Mouse (Mus musculus): Measurements from ENCODE around the gene Rac1. TPM values are rescaled to one million over a fixed set of nuclear protein-coding genes. Genes with fewer than 3 reads are reported as not detected.
"Not testable (repeated sequence)": the region's sequence is repeated elsewhere in the genome, so short reads cannot be mapped to it uniquely, and the experiment has no call there.

Gene Rac1
- polyA plus RNA-seq, 1 experiment from 2014 or later = 385 TPM

DNA sequence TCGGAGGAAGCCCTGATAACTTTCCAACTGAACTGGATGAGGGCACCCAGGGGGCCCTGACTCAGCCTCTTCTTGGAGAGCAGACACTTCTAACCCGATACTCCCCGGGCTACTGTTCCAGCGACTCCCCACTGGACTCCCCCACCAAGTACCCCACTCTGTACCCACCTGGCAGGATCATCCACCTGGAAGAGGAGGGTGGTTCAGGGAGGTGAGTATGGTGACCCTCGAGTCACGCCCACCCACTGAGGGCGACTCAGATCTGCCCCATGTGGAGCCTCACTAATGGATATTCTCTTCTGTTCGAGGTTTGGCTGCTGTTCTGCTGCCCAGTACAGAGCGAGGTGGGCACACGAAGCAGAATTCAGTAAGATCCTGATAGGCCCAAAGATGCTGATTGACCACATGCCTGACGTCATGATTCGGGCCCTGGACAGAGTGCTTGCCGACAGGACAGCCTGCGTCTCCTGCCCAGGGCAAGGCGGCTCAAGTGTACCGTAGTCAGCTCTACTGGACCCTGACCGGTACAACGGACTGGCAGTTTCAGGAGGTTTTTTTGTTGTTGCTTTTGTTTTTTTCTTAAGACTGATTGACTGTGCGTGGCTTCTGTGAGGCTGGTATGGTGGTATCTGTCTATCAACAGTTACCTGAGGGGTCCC lies 24.8 kb downstream of the Rac1 start:
- 91% methylated on average over 19 of the region's 19 CpGs for WGBS
- Histone ChIP-seq H3K9me3 (ENCODE audit: control insufficient read depth, low read length) (no peaks in the 10 kb centered on the region), H3K4me1 (replicated peaks; ENCODE audit: control insufficient read depth, insufficient read depth, low read length) (no peaks in the 10 kb centered on the region), H3K4me2 (ENCODE audit: low read length) (no peak overlapping the region), H3K27me3 (replicated peaks; ENCODE audit: control insufficient read depth, insufficient read depth, low read length) (no peaks in the 10 kb centered on the region), H3K9ac (replicated peaks; ENCODE audit: low read depth, low read length) (no peak overlapping the region), H3K36me3 (ENCODE audit: control insufficient read depth, insufficient read depth) (peaks cover 16% of the 10 kb centered on the region; the same call in 1 of the 2 replicates), H3K27ac (ENCODE audit: low read length) (no peak overlapping the region), H3K4me3 (replicated peaks; ENCODE audit: low read length) (no peak overlapping the region)
- no peak for ATAC-seq

DNA sequence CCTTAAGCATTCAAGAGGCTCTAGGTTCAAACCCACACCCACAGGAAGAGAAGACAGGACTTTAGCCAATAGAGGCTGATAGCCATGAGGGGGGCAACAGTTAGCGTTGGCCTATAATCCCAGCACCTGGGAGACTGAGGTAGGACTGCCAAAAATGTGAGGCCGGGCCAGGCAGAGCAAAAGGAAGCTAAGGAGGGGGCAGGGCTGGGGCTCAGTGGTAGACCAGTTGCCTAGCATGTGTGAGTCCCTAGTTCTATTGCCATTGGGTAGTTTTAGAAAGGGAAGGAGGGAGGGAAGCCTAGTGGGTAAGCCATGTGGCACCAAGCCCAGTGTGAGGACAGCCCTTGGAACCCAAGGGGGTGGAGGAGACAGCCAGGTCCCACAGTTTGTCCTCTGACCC lies 26.2 kb downstream of the Rac1 start:
- Histone ChIP-seq H3K9ac (replicated peaks; ENCODE audit: low read depth, low read length) (no peak overlapping the region), H3K27ac (ENCODE audit: low read length) (no peak overlapping the region), H3K4me2 (ENCODE audit: low read length) (no peak overlapping the region), H3K4me1 (replicated peaks; ENCODE audit: control insufficient read depth, insufficient read depth, low read length) (no peaks in the 10 kb centered on the region), H3K4me3 (replicated peaks; ENCODE audit: low read length) (no peak overlapping the region), H3K36me3 (ENCODE audit: control insufficient read depth, insufficient read depth) (peaks cover 12% of the 10 kb centered on the region; the same call in 1 of the 2 replicates), H3K27me3 (replicated peaks; ENCODE audit: control insufficient read depth, insufficient read depth, low read length) (no peaks in the 10 kb centered on the region), H3K9me3 (ENCODE audit: control insufficient read depth, low read length) (no peaks in the 10 kb centered on the region)
- no peak for ATAC-seq
- 83% methylated on average over 2 of the region's 2 CpGs for whole genome bisulfite sequencing

DNA sequence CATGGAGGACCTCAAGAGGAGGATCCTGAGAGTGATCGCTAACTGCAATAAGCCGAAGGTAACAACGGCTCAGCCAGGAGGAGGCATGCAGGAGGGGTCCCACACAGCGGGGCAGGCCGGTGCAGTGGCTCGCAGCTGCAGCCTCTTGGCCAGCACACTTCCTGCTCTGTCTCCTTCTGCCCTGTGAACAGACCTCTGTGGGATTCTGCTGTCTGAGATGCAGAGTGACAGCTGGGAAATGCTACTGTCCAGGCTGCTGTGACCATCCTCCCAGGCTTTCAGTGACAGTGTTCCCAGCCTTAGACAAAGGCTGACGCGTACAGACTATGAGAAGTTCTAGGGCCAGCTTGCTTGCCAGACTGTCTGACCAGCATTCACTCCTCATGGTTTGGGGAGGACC lies 26.7 kb downstream of the Rac1 start:
- H3K4me2 ChIP-seq (ENCODE audit: low read length) = no peak overlapping the region
- no peaks in the 10 kb centered on the region for H3K27me3 ChIP-seq (replicated peaks; ENCODE audit: control insufficient read depth, insufficient read depth, low read length)
- H3K4me3 ChIP-seq (replicated peaks; ENCODE audit: low read length) = no peak overlapping the region
- ATAC-seq = no peak
- no peak overlapping the region for H3K27ac ChIP-seq (ENCODE audit: low read length)
- peaks cover 12% of the 10 kb centered on the region; the same call in 1 of the 2 replicates for H3K36me3 ChIP-seq (ENCODE audit: control insufficient read depth, insufficient read depth)
- no peaks in the 10 kb centered on the region for H3K9me3 ChIP-seq (ENCODE audit: control insufficient read depth, low read length)
- no peak overlapping the region for H3K9ac ChIP-seq (replicated peaks; ENCODE audit: low read depth, low read length)
- no peaks in the 10 kb centered on the region for H3K4me1 ChIP-seq (replicated peaks; ENCODE audit: control insufficient read depth, insufficient read depth, low read length)
- 85% methylated on average over 8 of the region's 8 CpGs for WGBS

DNA sequence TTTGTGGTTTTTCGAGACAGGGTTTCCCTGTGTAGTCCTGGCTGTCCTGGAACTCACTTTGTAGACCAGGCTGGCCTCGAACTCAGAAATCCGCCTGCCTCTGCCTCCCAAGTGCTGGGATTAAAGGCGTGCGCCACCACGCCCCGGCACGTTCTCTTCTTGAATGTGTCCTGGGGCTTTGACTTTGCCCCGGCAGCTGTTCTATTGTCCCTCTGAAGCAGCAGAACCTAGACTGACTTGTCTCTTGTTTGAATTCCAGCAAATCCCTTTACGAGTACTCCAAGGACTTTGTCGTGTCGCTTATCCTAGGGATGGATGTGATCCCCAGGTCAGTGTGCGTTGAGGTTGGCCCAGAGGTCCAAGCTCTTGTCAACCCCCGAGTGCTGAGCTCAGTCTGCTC lies 27.1 kb downstream of the Rac1 start:
- H3K27me3 ChIP-seq (replicated peaks; ENCODE audit: control insufficient read depth, insufficient read depth, low read length); ATAC-seq: not testable (repeated sequence)
- WGBS = 92% methylated on average over 12 of the region's 14 CpGs

DNA sequence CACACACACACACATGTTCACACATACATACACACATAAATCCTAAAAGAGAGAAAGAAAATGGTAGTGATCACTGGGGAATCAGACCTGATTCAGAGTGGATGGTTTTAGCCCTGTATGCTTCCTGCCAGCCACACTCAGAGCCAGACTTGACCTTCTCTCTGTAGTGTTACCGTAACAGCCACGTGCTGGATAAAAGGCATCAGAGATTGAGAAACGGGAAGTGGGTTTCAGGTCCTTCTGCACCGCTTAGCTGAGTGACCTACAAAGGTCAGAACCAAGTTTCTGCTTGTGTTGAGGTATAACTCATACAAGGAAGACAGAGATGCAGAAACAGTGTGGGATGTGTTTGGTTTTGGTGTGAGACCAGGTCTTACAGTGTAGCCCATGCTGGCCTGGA lies 28.1 kb downstream of the Rac1 start:
- no peaks in the 10 kb centered on the region for H3K9me3 ChIP-seq (ENCODE audit: control insufficient read depth, low read length)
- H3K27me3 ChIP-seq (replicated peaks; ENCODE audit: control insufficient read depth, insufficient read depth, low read length) = no peaks in the 10 kb centered on the region
- H3K27ac ChIP-seq (ENCODE audit: low read length) = no peak overlapping the region
- no peaks in the 10 kb centered on the region for H3K4me1 ChIP-seq (replicated peaks; ENCODE audit: control insufficient read depth, insufficient read depth, low read length)
- no peak for ATAC-seq
- H3K4me2 ChIP-seq (ENCODE audit: low read length) = no peak overlapping the region
- H3K4me3 ChIP-seq (replicated peaks; ENCODE audit: low read length) = no peak overlapping the region
- peaks cover 12% of the 10 kb centered on the region; the same call in 1 of the 2 replicates for H3K36me3 ChIP-seq (ENCODE audit: control insufficient read depth, insufficient read depth)
- no peak overlapping the region for H3K9ac ChIP-seq (replicated peaks; ENCODE audit: low read depth, low read length)
- WGBS = 90% methylated on average over 4 of the region's 4 CpGs

More for the DNA sequence above, 27.1 kb downstream of the Rac1 start:
- peaks cover 12% of the 10 kb centered on the region; the same call in 1 of the 2 replicates for H3K36me3 ChIP-seq (ENCODE audit: control insufficient read depth, insufficient read depth)
- H3K27ac ChIP-seq (ENCODE audit: low read length); H3K9ac ChIP-seq (replicated peaks; ENCODE audit: low read depth, low read length); H3K4me3 ChIP-seq (replicated peaks; ENCODE audit: low read length); H3K4me1 ChIP-seq (replicated peaks; ENCODE audit: control insufficient read depth, insufficient read depth, low read length); H3K9me3 ChIP-seq (ENCODE audit: control insufficient read depth, low read length); H3K4me2 ChIP-seq (ENCODE audit: low read length): not testable (repeated sequence)

DNA sequence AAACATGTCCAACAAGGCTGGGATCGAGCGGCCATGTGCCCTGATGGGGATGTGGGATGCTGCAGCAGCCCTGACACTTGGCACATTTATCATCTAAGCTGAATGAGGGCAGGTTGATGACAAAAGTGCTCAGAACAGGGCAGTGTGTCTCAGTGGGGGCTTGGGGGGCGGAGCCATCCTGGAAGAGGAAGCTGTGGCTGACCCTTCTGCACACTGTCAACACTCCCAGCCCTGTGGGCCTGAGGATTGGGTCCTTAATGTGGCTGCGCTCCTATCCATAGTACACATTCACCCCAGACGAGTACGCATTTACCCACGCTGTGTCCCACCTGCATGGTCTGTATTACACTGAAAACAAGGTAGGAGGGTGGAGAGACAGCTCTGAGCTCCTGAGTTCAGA lies 28.6 kb downstream of the Rac1 start:
- H3K4me3 ChIP-seq (replicated peaks; ENCODE audit: low read length) = no peak overlapping the region
- H3K9ac ChIP-seq (replicated peaks; ENCODE audit: low read depth, low read length) = no peak overlapping the region
- H3K36me3 ChIP-seq (ENCODE audit: control insufficient read depth, insufficient read depth) = peaks cover 12% of the 10 kb centered on the region
- H3K4me2 ChIP-seq (ENCODE audit: low read length) = no peak overlapping the region
- H3K27ac ChIP-seq (ENCODE audit: low read length) = no peak overlapping the region
- no peak for ATAC-seq
- WGBS = 90% methylated on average over 7 of the region's 7 CpGs
- no peaks in the 10 kb centered on the region for H3K4me1 ChIP-seq (replicated peaks; ENCODE audit: control insufficient read depth, insufficient read depth, low read length)
- H3K9me3 ChIP-seq (ENCODE audit: control insufficient read depth, low read length) = no peaks in the 10 kb centered on the region
- no peaks in the 10 kb centered on the region for H3K27me3 ChIP-seq (replicated peaks; ENCODE audit: control insufficient read depth, insufficient read depth, low read length)

DNA sequence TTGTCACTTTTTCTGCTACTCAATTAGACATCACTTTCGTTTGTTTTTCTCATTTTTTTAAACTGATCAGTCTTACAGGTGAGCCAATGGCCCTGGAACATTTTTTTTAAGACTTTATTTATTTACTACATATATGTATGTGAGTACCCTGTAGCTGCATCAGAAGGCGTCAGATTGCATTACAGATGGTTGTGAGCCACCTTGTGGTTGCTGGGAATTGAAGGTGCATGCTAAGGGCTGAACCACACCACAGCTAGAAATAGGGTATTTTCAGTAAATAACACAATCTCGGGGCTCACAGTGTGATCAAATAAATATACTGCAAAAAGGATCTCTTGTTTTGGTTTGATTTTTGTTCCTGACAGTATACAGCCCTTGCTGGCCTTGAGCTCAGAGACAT lies 30.4 kb downstream of the Rac1 start:
- no peak for ATAC-seq
- Histone ChIP-seq H3K9ac (replicated peaks; ENCODE audit: low read depth, low read length) (no peak overlapping the region), H3K4me2 (ENCODE audit: low read length) (no peak overlapping the region), H3K4me3 (replicated peaks; ENCODE audit: low read length) (no peak overlapping the region), H3K4me1 (replicated peaks; ENCODE audit: control insufficient read depth, insufficient read depth, low read length) (no peaks in the 10 kb centered on the region), H3K9me3 (ENCODE audit: control insufficient read depth, low read length) (no peaks in the 10 kb centered on the region), H3K27me3 (replicated peaks; ENCODE audit: control insufficient read depth, insufficient read depth, low read length) (no peaks in the 10 kb centered on the region), H3K27ac (ENCODE audit: low read length) (no peak overlapping the region), H3K36me3 (ENCODE audit: control insufficient read depth, insufficient read depth) (peaks cover 10% of the 10 kb centered on the region)
- WGBS = 85% methylated on average over 3 of the region's 3 CpGs

DNA sequence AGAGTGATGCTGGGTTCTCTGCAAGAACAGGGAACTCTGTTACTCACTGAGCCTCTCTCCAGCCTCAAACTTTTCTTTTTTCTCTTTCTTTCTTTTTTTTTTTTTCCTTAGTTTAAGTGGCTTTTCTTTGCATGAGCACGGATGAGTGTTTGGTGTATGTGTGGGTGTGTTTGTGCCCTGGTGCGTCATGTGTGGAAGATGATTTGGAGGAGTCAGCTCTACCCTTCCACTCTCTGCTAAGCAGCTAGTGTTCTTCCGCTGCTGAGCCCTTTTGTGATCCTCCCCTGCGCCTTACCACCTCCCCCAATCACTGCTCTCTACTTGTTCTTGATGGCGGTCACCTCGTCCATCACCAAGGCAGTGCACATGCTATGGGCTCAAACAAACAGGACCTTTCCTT lies 32.1 kb downstream of the Rac1 start:
- peaks cover 3% of the 10 kb centered on the region; the same call in 1 of the 2 replicates for H3K36me3 ChIP-seq (ENCODE audit: control insufficient read depth, insufficient read depth)
- no peak overlapping the region for H3K9ac ChIP-seq (replicated peaks; ENCODE audit: low read depth, low read length)
- H3K4me3 ChIP-seq (replicated peaks; ENCODE audit: low read length) = no peak overlapping the region
- no peaks in the 10 kb centered on the region for H3K9me3 ChIP-seq (ENCODE audit: control insufficient read depth, low read length)
- H3K4me1 ChIP-seq (replicated peaks; ENCODE audit: control insufficient read depth, insufficient read depth, low read length) = no peaks in the 10 kb centered on the region
- no peak overlapping the region for H3K27ac ChIP-seq (ENCODE audit: low read length)
- WGBS = 95% methylated on average over 6 of the region's 6 CpGs
- no peaks in the 10 kb centered on the region for H3K27me3 ChIP-seq (replicated peaks; ENCODE audit: control insufficient read depth, insufficient read depth, low read length)
- no peak for ATAC-seq
- no peak overlapping the region for H3K4me2 ChIP-seq (ENCODE audit: low read length)

DNA sequence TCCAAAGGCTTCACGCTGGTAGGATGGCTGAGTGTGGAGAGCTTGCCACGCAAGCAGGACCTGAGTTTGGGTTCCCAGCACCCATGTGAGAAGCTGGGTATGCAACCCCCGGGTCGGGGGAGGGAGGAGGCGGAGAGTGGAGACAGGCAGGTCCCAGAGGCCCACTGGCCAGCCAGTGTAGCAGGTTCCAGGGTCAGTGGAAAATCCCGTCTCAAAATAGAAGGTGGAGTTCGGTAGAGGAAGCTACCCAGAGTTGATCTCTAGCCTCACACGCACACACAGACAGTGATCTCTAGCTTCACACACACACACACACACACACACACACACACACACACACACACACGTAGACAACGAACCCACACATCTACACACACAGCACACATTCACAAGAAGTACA lies 34.7 kb downstream of the Rac1 start:
- Histone ChIP-seq H3K9me3 (ENCODE audit: control insufficient read depth, low read length) (no peaks in the 10 kb centered on the region), H3K4me2 (ENCODE audit: low read length) (no peak overlapping the region), H3K4me3 (replicated peaks; ENCODE audit: low read length) (no peak overlapping the region), H3K36me3 (ENCODE audit: control insufficient read depth, insufficient read depth) (peaks cover 3% of the 10 kb centered on the region; the same call in 1 of the 2 replicates), H3K4me1 (replicated peaks; ENCODE audit: control insufficient read depth, insufficient read depth, low read length) (no peaks in the 10 kb centered on the region), H3K27me3 (replicated peaks; ENCODE audit: control insufficient read depth, insufficient read depth, low read length) (no peaks in the 10 kb centered on the region), H3K9ac (replicated peaks; ENCODE audit: low read depth, low read length) (no peak overlapping the region), H3K27ac (ENCODE audit: low read length) (no peak overlapping the region)
- no peak for ATAC-seq
- WGBS = 94% methylated on average over 10 of the region's 10 CpGs

DNA sequence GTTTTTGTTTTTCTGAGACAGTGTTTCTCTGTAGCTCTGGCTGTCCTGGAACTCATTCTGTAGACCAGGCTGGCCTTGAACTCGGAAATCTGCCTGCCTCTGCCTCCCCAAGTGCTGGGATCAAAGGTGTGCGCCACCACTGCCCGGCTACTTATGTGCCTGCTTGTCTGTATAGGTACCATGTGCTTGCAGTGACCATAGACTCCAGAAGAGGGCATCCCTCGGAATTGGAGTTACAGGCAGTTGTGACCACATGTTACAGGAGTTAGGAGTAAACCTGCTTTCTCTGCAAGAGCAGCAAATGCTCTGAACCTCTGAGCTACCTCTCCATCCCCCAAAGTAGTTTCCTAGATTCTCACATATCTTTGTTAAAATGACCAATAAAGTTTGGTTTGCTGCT lies 36.1 kb downstream of the Rac1 start:
- 91% methylated on average over 4 of the region's 4 CpGs for WGBS
- Histone ChIP-seq H3K27me3 (replicated peaks; ENCODE audit: control insufficient read depth, insufficient read depth, low read length) (no peaks in the 10 kb centered on the region), H3K4me1 (replicated peaks; ENCODE audit: control insufficient read depth, insufficient read depth, low read length) (no peaks in the 10 kb centered on the region), H3K4me3 (replicated peaks; ENCODE audit: low read length) (no peak overlapping the region), H3K9ac (replicated peaks; ENCODE audit: low read depth, low read length) (no peak overlapping the region), H3K27ac (ENCODE audit: low read length) (no peak overlapping the region), H3K4me2 (ENCODE audit: low read length) (no peak overlapping the region), H3K9me3 (ENCODE audit: control insufficient read depth, low read length) (no peaks in the 10 kb centered on the region), H3K36me3 (ENCODE audit: control insufficient read depth, insufficient read depth) (peaks cover 11% of the 10 kb centered on the region)
- no peak for ATAC-seq
